Mouse (Mus musculus) adrenal gland, postnatal 0 days (tissue): ENCODE data around the gene Nsun2. TPM values are rescaled to one million over a fixed set of nuclear protein-coding genes. Genes with fewer than 3 reads are reported as not detected.

Experiments used
- polyA plus RNA-seq: library from polyadenylated mRNA; unstranded; fragments of >200 nt; fragmentation: Nextera tagmentation; extraction: Ambion mirVana; gene quantifications from 2 replicates; pipeline ENCODE4 v1.2.1, GENCODE M21; 2015

The Nsun2 gene
- polyA plus RNA-seq = 42.6 and 67.6 TPM in 2 replicates

DNA sequence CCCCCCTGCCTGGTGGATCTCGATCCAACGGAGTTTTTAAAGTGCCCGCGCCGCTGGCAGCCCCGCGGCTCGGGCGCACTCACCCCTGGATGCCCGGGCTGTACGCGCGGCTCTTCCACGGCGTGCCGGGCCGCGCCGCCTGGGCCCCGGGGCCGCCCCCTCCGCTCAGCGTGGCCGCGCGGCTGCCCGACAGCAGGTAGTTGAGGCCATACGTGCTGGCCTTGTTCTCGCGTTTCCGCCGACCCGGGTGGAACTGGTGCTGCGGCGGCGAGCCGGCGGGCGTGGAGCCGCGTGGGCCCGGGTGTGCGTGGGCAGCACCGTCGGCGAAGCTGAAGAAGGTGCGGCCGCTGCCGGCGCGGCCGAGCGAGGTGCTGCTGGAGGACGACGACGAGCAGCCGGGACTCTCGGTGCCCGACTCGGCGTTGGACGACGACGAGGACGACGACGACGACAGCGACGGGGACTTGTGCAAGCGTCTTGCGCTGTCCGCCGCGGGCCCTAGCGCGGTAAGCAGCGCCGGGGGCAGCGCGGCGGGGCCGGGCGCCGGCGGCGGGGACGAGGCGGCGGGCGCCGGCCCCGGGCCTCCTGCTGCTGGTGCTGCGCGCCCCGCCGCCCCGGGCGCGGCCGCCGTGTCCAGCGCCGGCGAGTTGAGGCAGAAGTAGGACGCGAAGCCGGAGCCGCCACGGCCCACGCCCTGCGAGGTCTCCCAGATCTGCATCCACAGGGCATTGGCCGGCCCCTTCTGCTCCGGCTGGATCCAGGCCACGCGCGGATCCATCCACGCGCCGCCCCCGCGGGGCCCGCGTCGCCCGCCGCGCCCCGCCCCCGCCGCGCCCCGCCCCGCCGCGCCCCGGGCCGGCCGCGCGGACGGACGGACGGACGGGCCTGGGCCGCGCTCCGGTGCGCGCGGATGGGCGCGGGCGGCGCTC, at the start of gene Nsun2:
TSS of gene Nsun2 (plus strand) at position 342 of the 929 bp plus-strand sequence.

GRCm38 (mm10) chr13:69534334-69534653, 748 bp downstream of the Nsun2 start, which contains the start of gene Tent4a:
Gene Tent4a (minus strand): TSS chr13:69534617.

DNA sequence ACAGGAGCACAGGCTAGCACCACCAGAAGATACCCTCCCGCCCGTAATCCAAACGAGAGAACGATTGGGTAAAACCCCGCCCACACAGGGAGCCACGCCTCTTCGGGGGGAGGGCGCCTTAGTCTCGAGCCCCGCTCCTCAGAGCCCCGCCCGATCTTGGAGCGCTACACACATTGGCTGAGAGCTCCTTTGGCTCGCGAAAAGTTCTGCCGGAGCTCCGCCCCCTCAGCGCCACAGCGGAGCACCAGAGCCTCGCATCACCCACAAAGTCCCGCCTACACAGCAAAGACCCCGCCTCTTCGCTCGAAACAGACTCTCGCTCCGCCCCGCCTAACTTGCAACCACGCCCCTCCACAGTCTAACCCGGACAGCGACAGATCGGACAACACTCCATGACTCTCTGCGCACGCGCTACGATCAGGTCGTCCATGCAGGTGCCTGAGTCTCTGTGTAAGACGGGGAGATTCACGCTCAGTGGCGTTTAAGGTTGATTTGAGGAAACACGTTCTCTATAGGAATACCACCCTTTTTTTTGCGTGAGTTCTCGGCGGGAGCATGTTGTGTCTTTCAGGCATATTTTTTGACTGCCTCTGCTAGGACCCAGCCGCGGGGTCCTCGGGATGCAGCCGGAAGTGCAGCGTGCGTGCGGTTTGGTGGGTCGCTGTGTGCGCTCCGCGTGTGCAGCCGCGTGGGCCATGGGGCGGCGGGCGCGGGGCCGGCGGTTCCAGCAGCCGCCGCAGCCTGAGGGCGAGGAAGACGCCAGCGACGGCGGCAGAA, 78.0 kb downstream of the Nsun2 start, which contains the start of gene Srd5a1:
TSS of gene Srd5a1 (minus strand) at position 45 of the 777 bp plus-strand sequence.

Other genes starting within 250 kb of the Nsun2 start
- gene Tent4a, start 871 bp downstream of the Nsun2 start, polyA plus RNA-seq = 2.4 and 3.4 TPM in 2 replicates
- gene Srd5a1, start 77.7 kb downstream of the Nsun2 start, polyA plus RNA-seq = 12.9 and 25.2 TPM in 2 replicates
- 0.51 and 1.2 TPM in 2 replicates for gene Ube2ql1, start 206.1 kb downstream of the Nsun2 start, polyA plus RNA-seq